Mouse (Mus musculus): ENCODE data around the gene Grk3. TPM values are rescaled to one million over a fixed set of nuclear protein-coding genes. Genes with fewer than 3 reads are reported as not detected.

The Grk3 gene
- polyA plus RNA-seq, 1 experiment from 2014 or later = 6.6 TPM

DNA sequence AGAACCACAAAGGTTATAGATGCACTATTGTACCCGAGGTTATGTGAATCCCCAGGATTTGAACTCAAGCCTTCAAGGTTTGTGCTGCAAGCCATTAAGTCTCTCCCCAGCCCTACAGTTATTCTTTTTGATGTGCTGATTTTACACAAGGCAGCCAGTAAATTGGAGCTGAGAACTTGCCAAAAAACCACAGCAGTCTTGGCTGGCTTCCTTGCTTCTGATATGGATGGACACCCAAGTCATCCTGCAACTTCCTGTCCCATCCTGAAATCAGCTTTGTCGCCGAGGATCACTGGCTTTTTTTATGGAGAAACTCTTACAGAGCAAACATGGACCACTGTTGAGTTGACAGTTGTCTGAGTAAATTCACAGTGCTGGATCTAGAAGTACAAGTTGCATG lies 14.5 kb upstream of the Grk3 start:
- no peaks in the 10 kb centered on the region for H3K9me3 ChIP-seq
- DNase-seq (ENCODE audit: low spot score) = no peak
- no peak overlapping the region for H3K27ac ChIP-seq
- 79% methylated on average over 3 of the region's 3 CpGs for WGBS
- 0 out of 2 replicates have a peak, but pooled peaks cover 4% of the 10 kb centered on the region for H3K27me3 ChIP-seq (ENCODE audit: insufficient read depth, poor library complexity, severe bottlenecking)
- H3K36me3 ChIP-seq = no peaks in the 10 kb centered on the region
- H3K4me1 ChIP-seq (replicated peaks) = peaks cover 18% of the 10 kb centered on the region
- H3K4me3 ChIP-seq = no peak overlapping the region

DNA sequence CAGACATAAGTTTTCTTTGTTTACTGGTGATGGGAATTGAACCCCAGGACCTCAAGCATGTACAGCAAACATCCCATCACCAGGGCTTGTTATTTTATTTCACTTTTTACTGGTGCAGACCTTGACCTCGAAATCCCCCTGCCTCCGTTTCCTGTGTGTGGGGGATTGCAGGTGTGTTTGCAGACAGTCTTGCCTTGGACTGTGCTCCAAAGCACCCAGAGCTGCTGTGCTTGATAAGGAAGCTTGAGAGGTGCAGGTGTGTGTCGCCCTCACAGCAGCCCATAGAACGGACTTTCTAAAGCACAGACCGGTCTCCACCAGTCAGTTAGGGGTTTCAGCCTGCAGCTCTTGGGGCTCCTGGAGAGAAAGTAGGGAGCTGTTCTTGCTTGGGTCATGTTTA lies 11.1 kb upstream of the Grk3 start:
- H3K36me3 ChIP-seq = no peaks in the 10 kb centered on the region
- H3K4me3 ChIP-seq = no peak overlapping the region
- no peak for DNase-seq (ENCODE audit: low spot score)
- 91% methylated on average over 5 of the region's 5 CpGs for WGBS
- H3K9me3 ChIP-seq = no peaks in the 10 kb centered on the region
- no peak overlapping the region for H3K27ac ChIP-seq
- H3K4me1 ChIP-seq (replicated peaks) = peaks cover 38% of the 10 kb centered on the region
- H3K27me3 ChIP-seq (ENCODE audit: insufficient read depth, poor library complexity, severe bottlenecking) = 0 out of 2 replicates have a peak, but pooled peaks cover 12% of the 10 kb centered on the region

DNA sequence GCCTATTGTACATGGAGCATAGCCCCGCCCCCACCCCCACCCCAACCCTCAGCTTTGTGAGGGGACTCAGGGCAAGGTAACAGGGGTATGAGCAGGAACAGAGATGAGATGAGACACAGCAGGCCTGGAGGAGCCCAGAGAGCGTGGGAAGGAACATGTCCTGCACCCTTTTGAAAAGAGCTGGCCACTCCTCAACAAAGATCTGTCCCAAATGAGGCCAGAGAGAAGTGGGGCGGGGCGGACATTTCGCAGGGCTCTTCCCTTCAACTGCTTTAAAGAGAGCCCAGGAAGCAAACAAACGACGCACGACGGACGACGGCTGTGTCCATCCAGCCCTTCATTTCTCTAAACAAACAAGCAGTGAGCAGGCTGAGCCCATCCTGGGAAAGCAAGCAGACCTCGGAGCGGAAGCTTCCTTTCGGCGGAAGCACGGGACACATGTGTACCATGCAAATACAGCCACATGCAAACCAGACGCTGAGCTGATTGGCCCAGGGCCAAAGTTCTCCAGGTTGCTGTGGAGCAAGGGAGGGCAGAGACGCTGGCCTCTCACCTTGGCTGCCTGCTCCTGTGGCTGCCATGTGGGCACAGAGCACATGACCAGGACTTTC lies 8.7 kb upstream of the Grk3 start:
- Histone ChIP-seq H3K9me3 (0 out of 2 replicates have a peak, but pooled peaks cover 3% of the 10 kb centered on the region), H3K36me3 (no peaks in the 10 kb centered on the region), H3K4me3 (peak overlapping the region; percentile 23), H3K27me3 (ENCODE audit: insufficient read depth, poor library complexity, severe bottlenecking) (peaks cover 15% of the 10 kb centered on the region; the same call in 1 of the 2 replicates), H3K4me1 (replicated peaks) (peaks cover 29% of the 10 kb centered on the region), H3K27ac (peak overlapping the region; percentile 76)
- 41% methylated on average over 18 of the region's 18 CpGs for WGBS
- peak; percentile 45 for DNase-seq (ENCODE audit: low spot score)

DNA sequence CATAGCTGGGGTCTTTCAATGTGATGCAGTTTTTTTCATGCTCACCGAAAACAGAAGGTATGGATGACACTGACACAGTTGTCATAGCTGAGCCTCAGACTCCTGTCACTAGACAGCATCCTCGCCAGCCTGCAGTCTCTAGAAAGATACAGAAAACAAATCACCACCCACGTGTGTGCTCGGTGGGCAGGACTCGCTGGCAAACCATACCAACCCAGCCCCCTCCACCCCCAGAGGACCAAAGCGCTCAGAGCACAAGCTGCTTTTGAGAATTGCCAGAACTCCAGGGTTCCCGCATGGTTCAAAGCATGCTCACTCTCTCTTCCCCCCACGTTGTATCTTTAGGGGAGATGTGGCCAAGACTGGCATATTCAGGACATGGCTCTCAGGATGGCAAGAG lies 2.6 kb upstream of the Grk3 start:
- H3K4me3 ChIP-seq = no peak overlapping the region
- H3K27me3 ChIP-seq (ENCODE audit: insufficient read depth, poor library complexity, severe bottlenecking) = peaks cover 45% of the 10 kb centered on the region
- no peak for DNase-seq (ENCODE audit: low spot score)
- H3K36me3 ChIP-seq = no peaks in the 10 kb centered on the region
- no peak overlapping the region for H3K27ac ChIP-seq
- 0 out of 2 replicates have a peak, but pooled peaks cover 3% of the 10 kb centered on the region for H3K9me3 ChIP-seq
- WGBS = 73% methylated on average over 8 of the region's 8 CpGs
- H3K4me1 ChIP-seq (replicated peaks) = peaks cover 30% of the 10 kb centered on the region

DNA sequence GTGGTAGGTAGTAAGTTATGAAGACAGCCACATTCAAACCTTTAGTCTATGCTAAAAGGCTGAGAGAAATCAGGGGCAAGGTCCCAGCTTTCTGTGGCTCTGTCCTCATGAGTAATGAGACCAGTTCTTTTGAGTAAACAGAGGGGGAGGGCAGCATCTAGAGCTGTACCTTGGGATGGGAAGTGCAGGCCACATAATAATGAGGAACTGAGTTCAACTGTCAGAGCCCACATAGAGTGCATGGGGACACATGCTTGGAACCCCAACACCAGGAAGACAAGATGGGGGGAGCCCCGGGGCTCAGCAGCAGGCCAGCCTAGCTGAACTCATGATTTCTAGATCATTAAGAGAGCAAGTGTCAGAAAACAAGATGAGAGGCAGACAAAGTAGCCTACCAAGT lies 1.4 kb upstream of the Grk3 start:
- Histone ChIP-seq H3K27ac (no peak overlapping the region), H3K9me3 (0 out of 2 replicates have a peak, but pooled peaks cover 3% of the 10 kb centered on the region), H3K27me3 (ENCODE audit: insufficient read depth, poor library complexity, severe bottlenecking) (peaks cover 45% of the 10 kb centered on the region), H3K4me3 (no peak overlapping the region), H3K36me3 (no peaks in the 10 kb centered on the region), H3K4me1 (replicated peaks) (peaks cover 27% of the 10 kb centered on the region)
- 95% methylated on average over 1 of the region's 1 CpGs for WGBS
- DNase-seq (ENCODE audit: low spot score) = no peak

DNA sequence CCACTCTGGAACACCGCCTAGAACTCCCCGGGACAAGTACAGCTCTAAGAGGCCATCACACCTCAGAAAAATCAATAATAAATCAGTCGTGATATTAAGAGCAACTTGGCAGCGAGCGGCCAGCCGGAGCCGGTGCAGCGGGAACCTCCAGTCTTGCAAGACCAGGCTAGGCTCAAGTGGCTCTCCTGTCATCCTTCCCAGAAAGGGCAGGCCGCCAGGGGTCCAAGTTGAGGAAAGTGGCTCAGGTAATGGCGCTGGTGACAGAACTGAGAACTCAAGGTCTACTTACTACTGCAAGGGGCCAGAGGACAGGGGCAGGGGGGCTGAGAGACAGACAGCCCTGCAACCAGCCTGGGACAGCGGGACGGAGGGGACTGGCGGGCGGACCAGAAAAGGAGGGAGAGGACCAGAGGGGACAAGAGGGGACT lies 769 bp downstream of the Grk3 start:
- DNase-seq (ENCODE audit: low spot score) = no peak
- WGBS = 4% methylated on average over 14 of the region's 14 CpGs
- Histone ChIP-seq H3K27ac (peak overlapping the region; percentile 88), H3K4me1 (replicated peaks) (peaks cover 27% of the 10 kb centered on the region), H3K9me3 (no peaks in the 10 kb centered on the region), H3K4me3 (peak overlapping the region; percentile 69), H3K36me3 (no peaks in the 10 kb centered on the region), H3K27me3 (ENCODE audit: insufficient read depth, poor library complexity, severe bottlenecking) (peaks cover 41% of the 10 kb centered on the region)

DNA sequence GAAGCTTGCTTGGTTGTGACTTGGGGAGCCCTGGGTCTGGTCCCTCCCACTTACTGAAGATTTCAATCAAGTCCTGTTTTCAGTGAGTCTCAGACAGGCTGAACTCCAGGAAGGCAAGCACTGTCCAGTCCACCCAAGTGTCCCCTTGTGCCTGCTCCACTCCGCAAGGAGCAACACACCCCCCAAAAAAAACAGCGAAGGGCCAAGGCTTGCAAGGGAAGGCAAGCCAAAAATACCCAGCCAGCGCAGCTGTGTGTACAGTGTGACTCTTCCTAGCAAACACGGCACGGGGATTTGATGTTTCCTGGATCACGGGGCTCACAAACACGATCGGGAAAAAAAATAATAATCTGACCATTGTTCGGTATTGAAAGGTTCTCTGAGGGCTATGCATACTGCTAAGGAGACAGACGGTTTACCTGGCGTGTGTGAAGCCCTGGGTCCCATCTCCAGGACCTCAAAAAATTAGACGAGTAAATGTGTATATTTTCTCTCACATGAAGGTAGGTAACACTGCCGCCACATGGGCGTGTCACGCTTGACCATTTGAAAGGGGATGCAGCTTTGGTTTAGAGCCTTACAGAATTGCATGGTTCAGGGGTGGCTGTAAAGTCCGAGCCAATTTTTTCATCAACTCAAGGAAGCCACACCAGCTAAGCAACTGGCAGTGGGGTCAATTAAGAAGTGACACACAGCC lies 1.3 kb downstream of the Grk3 start:
- DNase-seq (ENCODE audit: low spot score) = no peak
- Histone ChIP-seq H3K4me1 (replicated peaks) (peaks cover 27% of the 10 kb centered on the region), H3K27me3 (ENCODE audit: insufficient read depth, poor library complexity, severe bottlenecking) (peaks cover 41% of the 10 kb centered on the region), H3K36me3 (no peaks in the 10 kb centered on the region), H3K4me3 (peak overlapping the region; percentile 69), H3K9me3 (no peaks in the 10 kb centered on the region), H3K27ac (no peak overlapping the region)
- 64% methylated on average over 16 of the region's 16 CpGs for WGBS

DNA sequence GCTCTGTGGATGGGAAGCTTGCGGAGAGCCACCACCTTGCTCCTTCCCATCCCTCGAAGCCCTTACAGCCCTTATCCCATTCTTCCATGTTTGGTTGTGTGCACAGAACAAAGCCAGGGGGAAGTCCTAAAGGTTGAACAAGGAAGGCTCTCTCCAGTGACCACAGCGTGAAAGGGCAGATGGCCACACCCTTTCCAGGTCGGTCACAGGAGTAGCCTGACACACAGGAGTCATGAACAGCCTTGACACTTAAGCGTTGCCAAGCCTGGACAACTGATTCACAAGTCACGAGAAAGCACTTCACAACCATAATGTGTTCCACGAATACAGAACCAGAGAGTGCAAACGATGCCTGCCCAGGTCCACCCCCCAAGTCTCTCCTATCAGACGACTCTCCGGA lies 3.7 kb downstream of the Grk3 start:
- no peaks in the 10 kb centered on the region for H3K9me3 ChIP-seq
- H3K36me3 ChIP-seq = no peaks in the 10 kb centered on the region
- H3K27me3 ChIP-seq (ENCODE audit: insufficient read depth, poor library complexity, severe bottlenecking) = peaks cover 31% of the 10 kb centered on the region
- no peak overlapping the region for H3K27ac ChIP-seq
- 88% methylated on average over 10 of the region's 10 CpGs for whole genome bisulfite sequencing
- H3K4me3 ChIP-seq = no peak overlapping the region
- H3K4me1 ChIP-seq (replicated peaks) = peaks cover 29% of the 10 kb centered on the region
- no peak for DNase-seq (ENCODE audit: low spot score)

DNA sequence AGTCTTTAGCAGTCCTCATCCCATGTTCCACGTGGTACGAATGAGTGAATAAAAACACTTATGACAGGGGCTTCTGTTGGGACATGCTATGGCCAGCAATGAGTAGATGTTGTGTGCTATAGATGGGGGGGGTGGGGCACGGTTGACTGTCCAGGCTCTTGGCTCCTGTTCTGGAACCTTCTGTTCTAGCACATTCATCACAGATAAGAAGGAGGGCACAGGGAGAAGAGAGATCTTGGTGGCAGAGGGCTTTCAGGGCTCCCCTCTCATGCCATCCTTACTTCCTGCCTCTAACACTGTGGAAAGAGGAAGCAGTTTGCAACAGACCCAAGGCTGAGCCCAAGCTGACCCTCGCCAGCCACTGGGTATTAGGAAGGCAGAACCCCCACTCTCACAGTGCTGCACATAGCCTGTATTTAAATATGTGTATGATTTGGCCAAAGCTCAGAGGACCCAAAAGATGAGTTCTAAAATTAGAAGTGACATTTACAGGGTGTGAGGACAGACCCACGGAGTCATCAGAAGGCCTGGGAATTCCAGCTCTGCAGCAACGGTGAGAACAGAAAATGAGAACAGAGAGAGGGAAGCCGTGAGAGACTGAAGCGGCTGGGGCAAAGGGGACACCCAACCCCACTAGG lies 6.3 kb downstream of the Grk3 start:
- no peak for DNase-seq (ENCODE audit: low spot score)
- H3K36me3 ChIP-seq = no peaks in the 10 kb centered on the region
- H3K27me3 ChIP-seq (ENCODE audit: insufficient read depth, poor library complexity, severe bottlenecking) = peaks cover 9% of the 10 kb centered on the region
- H3K27ac ChIP-seq = no peak overlapping the region
- no peak overlapping the region for H3K4me3 ChIP-seq
- no peaks in the 10 kb centered on the region for H3K9me3 ChIP-seq
- peaks cover 13% of the 10 kb centered on the region for H3K4me1 ChIP-seq (replicated peaks)
- WGBS = 93% methylated on average over 8 of the region's 8 CpGs

DNA sequence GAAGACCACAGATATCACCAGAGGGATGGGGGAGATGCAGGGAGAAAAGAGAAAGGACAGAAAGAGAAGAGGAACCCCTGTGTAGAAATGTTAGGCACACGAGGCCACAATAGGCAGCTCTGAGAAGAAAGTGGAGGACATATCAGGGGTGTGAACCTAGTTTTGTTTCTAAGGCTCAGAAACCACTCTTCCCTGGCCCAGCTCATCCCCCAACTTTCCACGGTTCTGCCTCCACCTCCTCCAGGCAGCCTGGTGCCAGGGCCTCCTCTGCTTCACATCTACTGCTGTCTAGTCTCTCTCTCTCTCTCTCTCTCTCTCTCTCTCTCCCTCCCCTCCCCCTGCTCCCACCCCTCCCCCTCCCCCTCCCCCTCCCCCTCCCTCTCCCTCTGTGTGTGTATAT lies 7.1 kb downstream of the Grk3 start:
- 92% methylated on average over 2 of the region's 2 CpGs for WGBS
- no peak overlapping the region for H3K27ac ChIP-seq
- DNase-seq (ENCODE audit: low spot score) = no peak
- H3K9me3 ChIP-seq = no peaks in the 10 kb centered on the region
- H3K4me3 ChIP-seq = no peak overlapping the region
- peaks cover 8% of the 10 kb centered on the region; the same call in 1 of the 2 replicates for H3K4me1 ChIP-seq (replicated peaks)
- H3K36me3 ChIP-seq = no peaks in the 10 kb centered on the region
- H3K27me3 ChIP-seq (ENCODE audit: insufficient read depth, poor library complexity, severe bottlenecking) = peaks cover 1% of the 10 kb centered on the region

DNA sequence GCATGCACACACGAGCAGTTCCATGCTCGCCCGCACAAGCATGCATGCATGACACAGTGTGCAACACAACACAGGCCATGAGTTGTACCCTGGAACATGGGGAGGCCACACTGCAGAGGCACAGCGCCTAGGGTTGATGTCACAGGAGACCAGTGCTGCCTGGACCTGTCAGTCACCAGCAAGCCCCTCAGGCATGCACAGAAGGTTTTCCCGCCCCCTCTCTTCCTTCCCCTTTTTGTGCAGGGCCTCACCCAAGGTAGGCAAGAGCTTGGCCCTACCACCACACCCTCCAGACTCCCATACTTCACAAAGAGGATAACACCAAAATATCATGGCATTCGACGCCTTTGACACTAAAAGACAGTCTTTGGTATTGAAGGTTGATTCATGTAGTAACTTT lies 8.6 kb downstream of the Grk3 start:
- no peaks in the 10 kb centered on the region for H3K27me3 ChIP-seq (ENCODE audit: insufficient read depth, poor library complexity, severe bottlenecking)
- no peak overlapping the region for H3K27ac ChIP-seq
- H3K4me1 ChIP-seq (replicated peaks) = peaks cover 10% of the 10 kb centered on the region
- no peaks in the 10 kb centered on the region for H3K36me3 ChIP-seq
- DNase-seq (ENCODE audit: low spot score) = no peak
- no peak overlapping the region for H3K4me3 ChIP-seq
- WGBS = 90% methylated on average over 7 of the region's 7 CpGs
- H3K9me3 ChIP-seq = no peaks in the 10 kb centered on the region

DNA sequence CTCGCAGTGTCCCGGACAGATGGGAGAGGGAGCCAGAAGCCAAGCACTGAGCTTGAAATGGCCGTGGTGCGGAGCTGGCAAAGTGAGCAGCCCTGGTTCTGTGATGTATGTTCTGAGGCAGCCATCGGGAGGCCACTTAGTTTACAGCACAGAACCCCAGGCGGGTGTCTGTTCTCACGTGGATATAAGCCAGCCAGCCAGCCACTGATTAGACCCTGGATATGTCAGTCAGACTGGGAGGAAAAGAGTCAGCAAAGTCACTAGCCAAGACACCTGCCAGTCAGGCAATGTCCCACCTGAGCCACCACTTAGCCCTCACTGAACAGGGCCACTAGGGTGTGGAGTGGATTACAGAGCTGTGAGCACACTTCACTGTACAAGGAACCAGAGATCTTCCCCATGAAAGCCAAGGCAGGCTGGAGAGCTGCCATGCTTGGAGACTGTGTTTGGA lies 9.6 kb downstream of the Grk3 start:
- H3K4me3 ChIP-seq = no peak overlapping the region
- H3K27ac ChIP-seq = no peak overlapping the region
- WGBS = 90% methylated on average over 7 of the region's 7 CpGs
- H3K27me3 ChIP-seq (ENCODE audit: insufficient read depth, poor library complexity, severe bottlenecking) = no peaks in the 10 kb centered on the region
- DNase-seq (ENCODE audit: low spot score) = no peak
- H3K4me1 ChIP-seq (replicated peaks) = peaks cover 10% of the 10 kb centered on the region
- no peaks in the 10 kb centered on the region for H3K36me3 ChIP-seq
- no peaks in the 10 kb centered on the region for H3K9me3 ChIP-seq

DNA sequence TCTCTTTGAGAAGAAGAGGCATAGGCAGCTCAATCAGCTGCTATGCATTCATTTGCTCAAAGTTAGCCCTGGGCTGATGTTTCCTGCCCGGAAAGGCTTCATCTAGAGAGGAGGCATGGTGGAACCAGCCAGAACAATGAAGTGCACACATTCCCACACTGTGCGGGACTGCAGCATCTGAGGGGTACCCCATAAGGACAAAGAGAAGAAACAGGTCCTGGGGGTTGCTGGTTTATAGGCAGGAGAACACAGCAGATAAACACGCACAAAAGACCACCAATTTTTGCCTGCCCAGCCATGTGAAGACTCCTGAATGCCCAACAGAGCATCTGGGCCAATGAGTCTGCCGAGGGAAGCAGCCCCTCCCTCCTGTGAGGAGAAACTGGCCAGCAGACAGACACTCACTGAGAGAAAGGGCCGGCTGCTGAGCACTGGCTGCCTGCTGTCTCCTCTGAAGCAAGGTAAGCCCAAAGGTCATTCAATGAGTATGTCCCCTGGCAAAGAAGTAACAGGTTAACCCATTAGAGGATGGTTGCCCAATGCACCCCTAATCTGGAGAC lies 12.7 kb downstream of the Grk3 start:
- Histone ChIP-seq H3K36me3 (no peaks in the 10 kb centered on the region), H3K4me1 (replicated peaks) (peaks cover 18% of the 10 kb centered on the region), H3K27ac (peak overlapping the region; percentile 53), H3K4me3 (no peak overlapping the region), H3K9me3 (no peaks in the 10 kb centered on the region), H3K27me3 (ENCODE audit: insufficient read depth, poor library complexity, severe bottlenecking) (0 out of 2 replicates have a peak, but pooled peaks cover 5% of the 10 kb centered on the region)
- no peak for DNase-seq (ENCODE audit: low spot score)
- 38% methylated on average over 5 of the region's 5 CpGs for WGBS
